Mouse (Mus musculus): ENCODE results near the gene Fam186b. TPM values are rescaled to one million over a fixed set of nuclear protein-coding genes. Genes with fewer than 3 reads are reported as not detected.

The Fam186b gene
- polyA plus RNA-seq, 1 experiment, result not detected

- no peak overlapping the region for H3K4me3 ChIP-seq (ENCODE audit: insufficient read depth, low read depth, low read length)
- H3K27ac ChIP-seq (replicated peaks; ENCODE audit: low read depth, low read length), result no peak overlapping the region
- no peaks in the 10 kb centered on the region for H3K4me1 ChIP-seq (ENCODE audit: control insufficient read depth, insufficient read depth, insufficient read length, low read length)
Measured at GRCm38 (mm10) chr15:99234326-99235010, 61.2 kb downstream of the Fam186b start.

GRCm38 (mm10) chr15:99233719-99234118, 62.0 kb downstream of the Fam186b start:
- H3K4me1 ChIP-seq (ENCODE audit: control insufficient read depth, insufficient read depth, insufficient read length, low read length), result no peaks in the 10 kb centered on the region
- no peak overlapping the region for H3K4me3 ChIP-seq (ENCODE audit: insufficient read depth, low read depth, low read length)
- no peak overlapping the region for H3K27ac ChIP-seq (replicated peaks; ENCODE audit: low read depth, low read length)

DNA sequence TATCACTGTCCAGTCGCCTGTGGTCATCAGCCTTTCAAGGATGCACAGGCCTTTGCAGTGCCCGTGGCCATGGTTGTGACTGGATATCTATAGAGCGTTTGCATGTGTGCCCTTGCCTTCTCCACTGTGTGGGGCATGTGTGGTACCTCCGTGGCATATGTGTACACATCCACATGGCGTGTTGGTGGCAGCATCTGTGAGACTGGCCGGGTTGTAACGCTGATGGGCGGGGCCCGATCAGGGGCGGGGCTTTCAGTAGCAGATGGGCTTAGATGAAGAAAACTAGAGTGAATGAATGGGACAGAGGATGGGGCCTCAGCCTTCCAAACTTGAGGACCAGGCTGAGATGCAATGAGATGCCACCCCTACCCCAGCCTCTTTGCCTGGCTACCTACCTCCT, 63.7 kb downstream of the Fam186b start:
- Histone ChIP-seq H3K27ac (replicated peaks; ENCODE audit: low read depth, low read length) (no peak overlapping the region), H3K4me1 (ENCODE audit: control insufficient read depth, insufficient read depth, insufficient read length, low read length) (no peaks in the 10 kb centered on the region), H3K4me3 (ENCODE audit: insufficient read depth, low read depth, low read length) (no peak overlapping the region)

DNA sequence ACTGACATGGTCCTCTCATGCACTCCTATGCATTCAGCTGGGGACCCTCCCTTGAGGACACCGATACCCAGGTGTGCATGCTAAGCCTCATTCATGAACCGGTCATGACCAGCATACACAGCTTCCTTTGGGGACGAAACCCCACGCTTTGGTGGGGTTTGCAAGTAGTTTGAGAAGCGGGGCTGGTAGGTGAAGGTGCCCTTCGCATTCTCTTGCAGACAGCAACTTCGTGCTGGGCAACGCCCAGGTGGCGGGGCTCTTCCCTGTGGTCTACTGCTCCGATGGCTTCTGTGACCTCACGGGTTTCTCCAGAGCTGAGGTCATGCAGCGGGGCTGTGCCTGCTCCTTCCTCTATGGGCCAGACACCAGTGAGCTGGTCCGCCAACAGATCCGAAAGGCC, 69.6 kb downstream of the Fam186b start:
- peaks cover 5% of the 10 kb centered on the region; the same call in 1 of the 2 replicates for H3K4me1 ChIP-seq (ENCODE audit: control insufficient read depth, insufficient read depth, insufficient read length, low read length)
- no peak overlapping the region for H3K4me3 ChIP-seq (ENCODE audit: insufficient read depth, low read depth, low read length)
- H3K27ac ChIP-seq (replicated peaks; ENCODE audit: low read depth, low read length), result no peak overlapping the region

DNA sequence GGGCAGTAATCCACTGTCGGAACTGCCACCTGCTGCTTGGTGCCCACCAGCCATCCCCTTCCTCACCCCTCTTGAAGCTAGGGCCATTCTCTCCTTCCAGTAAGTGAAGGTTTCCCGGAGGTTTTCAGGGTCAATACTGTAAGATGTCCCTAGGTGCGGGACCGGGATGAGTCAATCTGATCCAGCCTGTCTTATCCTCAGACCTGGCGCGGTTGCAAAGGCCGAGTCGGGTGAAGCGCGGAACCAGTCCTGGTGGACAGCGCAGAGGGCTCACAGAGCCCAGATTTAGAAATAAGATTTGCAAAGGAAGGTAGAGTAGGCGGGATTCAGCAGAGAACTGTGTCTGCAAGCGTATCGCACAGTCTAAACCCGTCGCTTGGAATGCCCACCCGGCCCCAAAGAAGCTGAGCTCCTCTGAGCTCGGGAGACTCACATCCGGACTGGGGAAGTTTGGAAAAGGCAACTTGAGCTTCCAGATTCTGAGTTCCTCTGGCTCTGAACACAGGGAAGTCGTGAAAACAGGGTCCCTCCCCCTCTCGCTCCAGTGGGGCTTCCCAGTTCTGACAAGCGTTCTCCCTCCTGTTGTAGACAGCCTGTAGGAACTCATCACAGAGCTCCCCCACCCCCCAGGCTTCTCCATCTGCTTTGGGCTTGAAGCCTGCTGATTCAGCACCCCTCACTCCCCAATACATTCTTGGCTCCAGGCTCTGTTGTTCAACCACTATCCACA, 70.4 kb downstream of the Fam186b start:
- Histone ChIP-seq H3K4me3 (ENCODE audit: insufficient read depth, low read depth, low read length) (peak overlapping the region; percentile 13; the same call in 1 of the 2 replicates), H3K4me1 (ENCODE audit: control insufficient read depth, insufficient read depth, insufficient read length, low read length) (peaks cover 5% of the 10 kb centered on the region; the same call in 1 of the 2 replicates), H3K27ac (replicated peaks; ENCODE audit: low read depth, low read length) (no peak overlapping the region)

DNA sequence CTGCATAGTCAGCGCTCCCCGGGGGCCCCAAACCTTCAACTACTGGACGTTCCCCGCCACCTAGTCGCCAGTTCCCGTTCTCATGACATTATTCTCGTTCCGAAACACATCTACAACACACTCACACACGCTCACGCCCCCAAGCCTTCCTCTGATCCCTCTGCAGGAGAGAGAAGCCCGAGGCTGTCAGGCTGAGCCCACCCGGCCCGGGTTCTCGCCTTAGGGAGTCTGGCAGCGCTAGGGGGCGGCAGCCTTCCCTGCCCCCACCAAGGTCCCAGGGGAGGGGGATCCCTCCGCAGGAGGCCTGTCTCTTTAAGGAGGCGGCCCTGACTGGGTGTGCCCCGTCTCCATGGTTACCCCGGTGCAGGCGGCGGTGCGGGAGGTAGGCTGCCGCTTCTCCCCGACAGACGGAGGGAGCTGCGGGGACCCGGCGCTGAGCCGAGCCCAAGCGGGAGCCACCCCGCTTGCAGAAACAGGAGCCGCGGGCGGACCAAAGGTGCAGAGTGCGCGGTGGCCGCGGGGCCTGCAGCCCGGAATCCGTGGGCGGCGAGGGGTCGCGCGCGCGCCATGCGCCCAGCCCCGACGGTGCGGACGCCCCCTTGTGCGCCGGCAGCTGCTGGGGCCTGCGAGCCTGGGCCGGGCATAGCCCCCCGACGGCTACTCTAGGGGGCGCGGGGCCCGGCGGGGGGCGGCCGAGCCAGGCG, 71.3 kb downstream of the Fam186b start, which contains the start of gene Kcnh3:
Gene Kcnh3 (plus strand): TSS at position 654 of the 704 bp plus-strand sequence.
- H3K4me1 ChIP-seq (ENCODE audit: control insufficient read depth, insufficient read depth, insufficient read length, low read length), result peaks cover 5% of the 10 kb centered on the region; the same call in 1 of the 2 replicates
- no peak within 1 kb of the TSS for H3K27ac ChIP-seq (replicated peaks; ENCODE audit: low read depth, low read length)
- peak within 1 kb of the TSS; percentile 53 for H3K4me3 ChIP-seq (ENCODE audit: insufficient read depth, low read depth, low read length)

GRCm38 (mm10) chr15:99223585-99224207, 72.0 kb downstream of the Fam186b start:
- Histone ChIP-seq H3K4me1 (ENCODE audit: control insufficient read depth, insufficient read depth, insufficient read length, low read length) (peaks cover 5% of the 10 kb centered on the region; the same call in 1 of the 2 replicates), H3K27ac (replicated peaks; ENCODE audit: low read depth, low read length) (no peak overlapping the region), H3K4me3 (ENCODE audit: insufficient read depth, low read depth, low read length) (peak overlapping the region; percentile 53)

- no peak overlapping the region for H3K27ac ChIP-seq (replicated peaks; ENCODE audit: low read depth, low read length)
Measured at GRCm38 (mm10) chr15:99222794-99223584, 72.7 kb downstream of the Fam186b start.

GRCm38 (mm10) chr15:99221315-99221952, 74.3 kb downstream of the Fam186b start:
- Histone ChIP-seq H3K4me3 (ENCODE audit: insufficient read depth, low read depth, low read length) (no peak overlapping the region), H3K4me1 (ENCODE audit: control insufficient read depth, insufficient read depth, insufficient read length, low read length) (peaks cover 5% of the 10 kb centered on the region; the same call in 1 of the 2 replicates)

More at GRCm38 (mm10) chr15:99222794-99223584, 72.7 kb downstream of the Fam186b start:
- Histone ChIP-seq H3K4me3 (ENCODE audit: insufficient read depth, low read depth, low read length) (peak overlapping the region; percentile 53), H3K4me1 (ENCODE audit: control insufficient read depth, insufficient read depth, insufficient read length, low read length) (peaks cover 5% of the 10 kb centered on the region; the same call in 1 of the 2 replicates)

More at GRCm38 (mm10) chr15:99221315-99221952, 74.3 kb downstream of the Fam186b start:
- no peak overlapping the region for H3K27ac ChIP-seq (replicated peaks; ENCODE audit: low read depth, low read length)

Other genes starting within 250 kb of the Fam186b start
- not detected in 2 replicates for gene Prph, start 240.7 kb downstream of the Fam186b start, polyA plus RNA-seq (2012; ENCODE audit: insufficient read depth, insufficient read length, missing spikeins)
- gene Troap, start 221.3 kb downstream of the Fam186b start, polyA plus RNA-seq (2012; ENCODE audit: insufficient read depth, insufficient read length, missing spikeins), result not detected in 2 replicates
- not detected in 2 replicates for gene C1ql4, start 208.1 kb downstream of the Fam186b start, polyA plus RNA-seq (2012; ENCODE audit: insufficient read depth, insufficient read length, missing spikeins)
- 6.8 and 9.6 TPM in 2 replicates for gene Dnajc22, start 202.7 kb downstream of the Fam186b start, polyA plus RNA-seq (2012; ENCODE audit: insufficient read depth, insufficient read length, missing spikeins)
- gene Spats2, start 170.0 kb downstream of the Fam186b start, polyA plus RNA-seq (2012; ENCODE audit: insufficient read depth, insufficient read length, missing spikeins), result 8.5 and 10.9 TPM in 2 replicates
- not detected in 2 replicates for gene Kcnh3, start 71.0 kb downstream of the Fam186b start, polyA plus RNA-seq (2012; ENCODE audit: insufficient read depth, insufficient read length, missing spikeins)
- 23.3 and 30.6 TPM in 2 replicates for gene Mcrs1, start 43.9 kb downstream of the Fam186b start, polyA plus RNA-seq (2012; ENCODE audit: insufficient read depth, insufficient read length, missing spikeins)
- 17.9 and 18.5 TPM in 2 replicates for gene Prpf40b, start 801 bp downstream of the Fam186b start, polyA plus RNA-seq (2012; ENCODE audit: insufficient read depth, insufficient read length, missing spikeins)
- gene Fmnl3, start 74.6 kb upstream of the Fam186b start, polyA plus RNA-seq (2012; ENCODE audit: insufficient read depth, insufficient read length, missing spikeins), result 3.6 and 6.7 TPM in 2 replicates
- 290 and 634 TPM in 2 replicates for gene Tmbim6, start 97.0 kb upstream of the Fam186b start, polyA plus RNA-seq (2012; ENCODE audit: insufficient read depth, insufficient read length, missing spikeins)
- gene Nckap5l, start 161.9 kb upstream of the Fam186b start, polyA plus RNA-seq (2012; ENCODE audit: insufficient read depth, insufficient read length, missing spikeins), result 1.1 and 1.9 TPM in 2 replicates
- gene Bcdin3d, start 178.8 kb upstream of the Fam186b start, polyA plus RNA-seq (2012; ENCODE audit: insufficient read depth, insufficient read length, missing spikeins), result 3.3 and 8.0 TPM in 2 replicates
- gene Faim2, start 232.3 kb upstream of the Fam186b start, polyA plus RNA-seq (2012; ENCODE audit: insufficient read depth, insufficient read length, missing spikeins), result not detected in 2 replicates

Data from brown adipose tissue, adult 24 weeks (tissue).